Mouse (Mus musculus) embryonic facial prominence, embryonic 10.5 days (tissue): ENCODE measurements around the gene Popdc2. TPM values are rescaled to one million over a fixed set of nuclear protein-coding genes. Genes with fewer than 3 reads are reported as not detected.

Experiments used
- DNase-seq: peaks from one replicate; pipeline ENCODE4 v3.0.0-alpha.2; 2017; ENCODE audit warnings: low spot score
- H3K27ac ChIP-seq: fragments of 300-500 bp; sonication (generic); replicated peaks from 2 replicates; pipeline ENCODE4 v1.5.1; 2016; ENCODE audit warnings: mild to moderate bottlenecking
- H3K27me3 ChIP-seq: fragments of 300-500 bp; sonication (generic); replicated peaks from 2 replicates; pipeline ENCODE4 v1.6.1; 2016; ENCODE audit warnings: low read depth, mild to moderate bottlenecking; ENCODE audit not compliant: poor library complexity, severe bottlenecking
- H3K36me3 ChIP-seq: fragments of 300-500 bp; sonication (generic); replicated peaks from 2 replicates; pipeline ENCODE4 v1.6.1; 2016; ENCODE audit warnings: mild to moderate bottlenecking, moderate library complexity
- H3K4me1 ChIP-seq: fragments of 300-500 bp; sonication (generic); 2 replicates; pipeline ENCODE4 v1.6.1; 2016
- H3K4me3 ChIP-seq: fragments of 300-500 bp; sonication (generic); 2 replicates; pipeline ENCODE4 v1.5.1; 2016; ENCODE audit warnings: mild to moderate bottlenecking, moderate library complexity
- H3K9me3 ChIP-seq: fragments of 300-500 bp; sonication (generic); 2 replicates; pipeline ENCODE4 v1.6.1; 2016; ENCODE audit warnings: mild to moderate bottlenecking
- WGBS: fragments of 180-500 bp; shearing (Covaris S2); methylation state at CpG from one replicate; pipeline ENCODE4 v1.1.7; 2016; 5-methylcytosine and 5-hydroxymethylcytosine counted together
- polyA plus RNA-seq: library from polyadenylated mRNA; unstranded; fragments of >200 nt; fragmentation: Nextera tagmentation; extraction: Ambion mirVana; gene quantifications from 2 replicates; pipeline ENCODE4 v1.2.1, GENCODE M21; 2016

The Popdc2 gene
- polyA plus RNA-seq, 1 experiment from 2014 or later, result 2.7 TPM

GRCm38 (mm10) chr16:38371705-38372296 lies 9.8 kb downstream of the Popdc2 start:
- no peak overlapping the region for H3K27ac ChIP-seq
- peaks cover 30% of the 10 kb centered on the region for H3K4me1 ChIP-seq
- H3K36me3 ChIP-seq, result no peaks in the 10 kb centered on the region
- no peaks in the 10 kb centered on the region for H3K27me3 ChIP-seq
- 89% methylated on average over 15 of the region's 15 CpGs for WGBS
- no peak overlapping the region for H3K4me3 ChIP-seq
- no peaks in the 10 kb centered on the region for H3K9me3 ChIP-seq
- no peak for DNase-seq

DNA sequence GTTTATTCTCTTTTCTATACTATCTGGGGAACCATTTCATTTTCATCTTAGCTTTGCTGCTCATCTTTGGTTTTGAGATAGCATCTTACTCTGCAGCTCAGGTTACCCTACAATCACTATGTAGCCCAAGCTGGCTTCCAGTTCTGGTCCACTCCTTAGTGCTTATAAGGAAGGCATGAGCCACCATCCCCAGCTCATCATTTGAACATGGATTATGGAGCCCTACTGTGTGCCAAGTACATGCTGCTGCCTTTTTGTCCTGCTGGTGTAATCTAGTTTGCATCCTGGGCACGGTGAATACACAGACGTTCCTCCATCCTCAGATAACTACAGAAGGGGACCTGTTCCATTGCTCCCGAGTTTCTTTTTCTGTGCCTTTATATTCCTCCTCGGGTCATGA lies 10.9 kb downstream of the Popdc2 start:
- Histone ChIP-seq H3K27ac (no peak overlapping the region), H3K36me3 (no peaks in the 10 kb centered on the region), H3K27me3 (0 out of 2 replicates have a peak, but pooled peaks cover 3% of the 10 kb centered on the region), H3K9me3 (no peaks in the 10 kb centered on the region), H3K4me1 (peaks cover 34% of the 10 kb centered on the region), H3K4me3 (no peak overlapping the region)
- no peak for DNase-seq
- WGBS, result 84% methylated on average over 4 of the region's 4 CpGs

DNA sequence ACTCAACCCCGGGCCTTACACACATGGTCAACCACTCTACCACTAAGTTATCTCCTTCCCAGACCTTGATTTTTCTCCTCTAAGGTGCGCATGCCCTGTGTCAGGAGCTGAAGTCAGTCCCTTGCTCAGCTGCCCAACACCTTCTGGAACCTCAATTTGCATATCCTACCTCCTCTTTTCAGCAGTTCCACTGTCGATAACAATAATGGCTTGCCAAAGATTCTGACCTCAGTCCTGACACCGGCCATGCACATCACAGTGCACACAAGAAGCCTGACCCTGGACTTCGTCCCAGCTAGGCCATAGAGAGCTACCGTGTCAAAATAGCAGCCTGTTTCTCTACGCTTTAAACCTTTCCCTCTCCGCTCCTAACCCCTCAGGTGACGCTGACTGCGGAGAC lies 11.4 kb downstream of the Popdc2 start:
- Histone ChIP-seq H3K9me3 (no peaks in the 10 kb centered on the region), H3K27me3 (0 out of 2 replicates have a peak, but pooled peaks cover 3% of the 10 kb centered on the region), H3K4me3 (no peak overlapping the region), H3K27ac (no peak overlapping the region), H3K36me3 (no peaks in the 10 kb centered on the region), H3K4me1 (peaks cover 32% of the 10 kb centered on the region)
- 87% methylated on average over 10 of the region's 10 CpGs for WGBS
- no peak for DNase-seq

GRCm38 (mm10) chr16:38373941-38374340 lies 11.9 kb downstream of the Popdc2 start:
- no peaks in the 10 kb centered on the region for H3K36me3 ChIP-seq
- DNase-seq, result no peak
- H3K27me3 ChIP-seq, result 0 out of 2 replicates have a peak, but pooled peaks cover 3% of the 10 kb centered on the region
- H3K27ac ChIP-seq, result no peak overlapping the region; the same call in 1 of the 2 replicates
- peaks cover 35% of the 10 kb centered on the region for H3K4me1 ChIP-seq
- WGBS, result 85% methylated on average over 16 of the region's 16 CpGs
- H3K9me3 ChIP-seq, result no peaks in the 10 kb centered on the region
- peak overlapping the region; percentile 29 for H3K4me3 ChIP-seq

GRCm38 (mm10) chr16:38374379-38375140 lies 12.6 kb downstream of the Popdc2 start:
- 0 out of 2 replicates have a peak, but pooled peaks cover 3% of the 10 kb centered on the region for H3K27me3 ChIP-seq
- H3K9me3 ChIP-seq, result no peaks in the 10 kb centered on the region
- peaks cover 38% of the 10 kb centered on the region for H3K4me1 ChIP-seq
- H3K4me3 ChIP-seq, result peak overlapping the region; percentile 29
- DNase-seq, result no peak
- H3K36me3 ChIP-seq, result no peaks in the 10 kb centered on the region
- 80% methylated on average over 10 of the region's 10 CpGs for WGBS
- H3K27ac ChIP-seq, result no peak overlapping the region

DNA sequence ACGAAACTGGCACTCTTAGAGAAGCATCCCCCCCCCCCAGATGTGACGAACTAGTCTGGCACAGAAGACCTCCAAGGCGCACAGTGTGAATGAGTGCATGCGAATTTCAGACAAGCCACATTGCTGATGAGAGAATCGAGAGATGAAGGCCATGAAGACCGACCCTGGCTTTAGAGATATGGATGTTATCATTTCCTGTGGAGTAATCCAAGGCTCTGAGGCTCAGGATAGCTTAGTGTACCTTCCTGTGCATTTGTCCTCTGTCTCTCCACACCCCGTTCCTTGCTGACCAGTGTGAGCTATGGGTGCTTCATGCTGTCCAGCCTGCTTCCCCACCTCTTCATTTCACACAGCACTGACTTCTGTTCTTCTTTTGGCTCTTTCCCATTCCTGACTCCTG lies 13.2 kb downstream of the Popdc2 start:
- Histone ChIP-seq H3K36me3 (no peaks in the 10 kb centered on the region), H3K9me3 (no peaks in the 10 kb centered on the region), H3K4me3 (no peak overlapping the region), H3K4me1 (peaks cover 34% of the 10 kb centered on the region), H3K27ac (no peak overlapping the region), H3K27me3 (0 out of 2 replicates have a peak, but pooled peaks cover 3% of the 10 kb centered on the region)
- 80% methylated on average over 7 of the region's 7 CpGs for WGBS
- DNase-seq, result no peak

DNA sequence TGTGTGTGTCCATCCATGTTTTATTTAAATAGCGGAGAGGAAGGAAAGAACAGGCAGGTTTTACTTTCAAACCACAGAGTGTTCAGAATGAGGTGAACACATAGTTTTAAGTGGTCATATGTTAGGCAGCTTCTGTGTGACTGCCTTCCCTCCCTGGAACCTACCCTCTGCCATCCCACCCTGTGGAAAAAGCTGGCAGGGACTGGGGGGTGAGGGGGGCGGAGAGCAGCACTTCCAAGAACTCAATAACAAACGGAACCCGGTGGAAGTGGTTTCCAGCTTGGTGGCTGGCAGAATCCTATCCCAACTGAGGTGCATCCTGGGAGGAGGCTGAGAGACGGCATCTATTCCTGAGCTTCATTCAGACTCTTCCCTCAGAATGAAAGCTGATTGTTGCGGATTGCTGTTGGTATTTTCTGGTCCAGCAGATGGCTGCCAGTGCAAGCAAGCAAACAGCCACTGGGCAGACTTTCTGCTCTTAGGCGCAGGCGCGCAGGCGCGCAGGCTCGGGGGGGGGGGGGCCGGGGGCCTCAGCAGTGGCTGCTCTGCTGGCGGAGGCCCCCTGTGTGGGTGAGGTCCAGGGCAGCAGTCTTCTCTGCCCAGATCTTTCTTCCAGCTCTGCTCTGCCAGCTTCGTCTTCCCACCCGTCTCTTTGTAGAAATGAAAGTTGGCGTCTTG lies 14.3 kb downstream of the Popdc2 start:
- Histone ChIP-seq H3K27me3 (0 out of 2 replicates have a peak, but pooled peaks cover 3% of the 10 kb centered on the region), H3K27ac (peak overlapping the region; percentile 78), H3K4me3 (peak overlapping the region; percentile 44), H3K36me3 (no peaks in the 10 kb centered on the region), H3K4me1 (peaks cover 28% of the 10 kb centered on the region), H3K9me3 (no peaks in the 10 kb centered on the region)
- 38% methylated on average over 17 of the region's 17 CpGs for WGBS
- DNase-seq, result peak; percentile 77

- peak overlapping the region; percentile 44 for H3K4me3 ChIP-seq
- no peak for DNase-seq
- no peaks in the 10 kb centered on the region for H3K9me3 ChIP-seq
- H3K27me3 ChIP-seq, result 0 out of 2 replicates have a peak, but pooled peaks cover 3% of the 10 kb centered on the region
- no peaks in the 10 kb centered on the region for H3K36me3 ChIP-seq
- whole genome bisulfite sequencing, result 60% methylated on average over 8 of the region's 8 CpGs
- H3K27ac ChIP-seq, result peak overlapping the region; percentile 78
- peaks cover 28% of the 10 kb centered on the region for H3K4me1 ChIP-seq
Measured at GRCm38 (mm10) chr16:38376841-38377249, 14.8 kb downstream of the Popdc2 start.

GRCm38 (mm10) chr16:38377546-38377945 lies 15.5 kb downstream of the Popdc2 start:
- 85% methylated on average over 6 of the region's 6 CpGs for WGBS
- Histone ChIP-seq H3K4me3 (no peak overlapping the region), H3K27ac (no peak overlapping the region)

DNA sequence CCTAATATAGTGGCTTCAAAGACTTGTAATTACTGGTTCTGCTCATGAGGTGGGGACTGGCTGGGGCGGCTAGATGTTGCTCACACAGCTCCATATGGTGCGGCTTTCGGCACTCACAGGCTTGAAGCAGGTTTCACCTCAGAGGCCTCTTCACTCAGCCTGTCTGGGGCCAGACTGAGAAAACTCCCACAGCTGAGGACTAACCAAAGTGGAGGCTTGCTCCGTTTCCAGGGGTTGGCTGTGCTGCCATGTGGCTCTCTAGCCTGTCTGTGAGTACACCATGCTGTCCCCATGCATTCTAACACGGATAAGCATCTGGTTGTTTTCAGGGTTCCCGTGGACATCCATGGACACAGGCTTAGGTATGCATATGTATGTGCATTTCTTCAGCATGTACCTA lies 16.6 kb downstream of the Popdc2 start:
- Histone ChIP-seq H3K27ac (no peak overlapping the region), H3K4me3 (no peak overlapping the region), H3K4me1 (peaks cover 28% of the 10 kb centered on the region), H3K36me3 (no peaks in the 10 kb centered on the region), H3K27me3 (0 out of 2 replicates have a peak, but pooled peaks cover 3% of the 10 kb centered on the region), H3K9me3 (no peaks in the 10 kb centered on the region)
- DNase-seq, result no peak
- WGBS, result 78% methylated on average over 6 of the region's 6 CpGs

More at GRCm38 (mm10) chr16:38377546-38377945, 15.5 kb downstream of the Popdc2 start:
- DNase-seq, result no peak
- no peaks in the 10 kb centered on the region for H3K9me3 ChIP-seq
- no peaks in the 10 kb centered on the region for H3K36me3 ChIP-seq
- peaks cover 28% of the 10 kb centered on the region for H3K4me1 ChIP-seq
- H3K27me3 ChIP-seq, result 0 out of 2 replicates have a peak, but pooled peaks cover 3% of the 10 kb centered on the region

DNA sequence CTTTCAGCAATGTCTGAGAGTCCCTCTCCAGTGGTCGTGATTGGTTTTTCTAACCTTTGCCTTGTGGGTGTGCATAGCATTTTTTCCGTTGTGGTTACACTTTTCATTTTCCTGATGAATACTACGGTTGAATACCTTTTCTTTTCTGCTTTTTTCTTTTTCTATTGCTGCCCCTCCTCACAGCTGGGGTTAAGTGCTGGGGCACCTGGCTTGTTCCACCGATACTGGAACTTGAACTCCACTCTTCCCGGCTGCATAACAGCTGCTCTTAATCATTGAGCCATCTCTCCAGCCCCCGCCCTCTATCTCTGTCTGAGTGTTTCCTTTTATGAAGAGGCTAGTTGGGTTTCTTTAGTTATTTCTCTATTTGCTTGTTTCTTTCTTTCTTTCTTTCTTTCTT lies 17.1 kb downstream of the Popdc2 start:
- Histone ChIP-seq H3K4me1 (peaks cover 28% of the 10 kb centered on the region), H3K27ac (no peak overlapping the region), H3K4me3 (no peak overlapping the region), H3K36me3 (no peaks in the 10 kb centered on the region), H3K27me3 (0 out of 2 replicates have a peak, but pooled peaks cover 3% of the 10 kb centered on the region), H3K9me3 (no peaks in the 10 kb centered on the region)
- 35% methylated on average over 6 of the region's 6 CpGs for WGBS
- DNase-seq, result peak; percentile 29

DNA sequence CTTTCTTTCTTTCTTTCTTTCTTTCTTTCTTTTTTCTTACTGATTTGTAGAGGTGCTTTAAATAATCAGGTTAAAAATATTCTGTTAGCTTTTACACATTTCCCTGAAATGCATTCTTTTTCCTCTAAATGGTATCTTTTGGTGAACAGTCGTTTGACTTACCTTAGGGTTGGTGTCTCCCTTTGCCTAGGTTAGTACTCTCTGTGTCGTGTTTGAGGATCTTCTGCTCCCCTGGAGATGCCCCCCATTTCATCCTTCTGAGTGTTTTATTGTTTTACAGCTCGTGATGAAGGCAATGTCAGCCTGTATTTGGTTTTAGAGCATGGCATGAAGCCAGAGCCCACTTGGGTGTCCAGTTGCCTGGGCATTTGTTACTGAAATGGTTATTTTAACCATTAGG lies 17.5 kb downstream of the Popdc2 start:
- Histone ChIP-seq H3K36me3 (no peaks in the 10 kb centered on the region), H3K27me3 (0 out of 2 replicates have a peak, but pooled peaks cover 3% of the 10 kb centered on the region), H3K4me1 (peaks cover 28% of the 10 kb centered on the region), H3K9me3 (no peaks in the 10 kb centered on the region), H3K27ac (no peak overlapping the region), H3K4me3 (no peak overlapping the region)
- 71% methylated on average over 3 of the region's 3 CpGs for WGBS
- DNase-seq, result no peak
